Mouse (Mus musculus): ENCODE data around the gene Aplp1. TPM values are rescaled to one million over a fixed set of nuclear protein-coding genes. Genes with fewer than 3 reads are reported as not detected.

Aplp1 gene
- polyA plus RNA-seq (2017; shearing (Covaris generic)): 7.7 TPM

DNA sequence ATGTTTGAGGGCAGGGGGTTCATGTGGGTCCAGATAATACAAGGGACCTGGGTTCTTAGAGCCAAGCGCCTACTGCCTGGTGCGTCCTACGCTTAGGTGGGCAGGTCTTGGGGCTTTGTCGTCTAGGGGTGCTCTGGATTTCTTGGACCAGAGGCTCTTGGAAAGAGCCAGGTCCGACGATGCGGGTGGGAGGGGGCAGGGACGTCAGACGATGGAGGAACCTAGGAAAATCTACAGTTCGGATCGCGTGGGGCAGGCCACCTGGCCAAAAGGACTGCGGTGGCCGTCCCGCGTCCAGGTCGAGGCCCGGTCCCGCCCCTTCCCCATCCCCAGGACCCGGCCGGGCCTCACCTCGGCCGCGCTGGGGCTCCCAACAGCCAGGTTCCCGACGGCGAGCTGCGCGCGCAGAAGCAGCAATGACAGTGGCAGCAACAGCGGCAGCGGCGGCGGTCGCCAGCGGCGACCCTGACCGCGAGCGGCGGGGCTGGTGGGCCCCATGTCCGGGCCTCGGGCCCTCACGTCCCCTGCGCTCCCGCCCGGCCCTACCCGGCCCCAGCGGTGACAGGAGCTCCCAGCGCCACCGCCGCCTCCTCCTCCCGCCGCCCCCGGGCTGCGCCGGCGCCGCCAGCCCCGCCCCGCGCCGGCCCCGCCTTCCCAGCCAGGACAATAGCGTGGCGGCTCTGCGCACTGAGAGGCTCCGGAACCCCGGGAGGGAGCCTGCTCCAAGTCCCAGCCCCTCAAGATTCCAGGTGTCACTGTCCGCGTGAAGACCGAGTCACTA lies at the start of gene Aplp1:
Gene Aplp1 (minus strand): TSS at position 565 of the 781 bp plus-strand sequence.

DNA sequence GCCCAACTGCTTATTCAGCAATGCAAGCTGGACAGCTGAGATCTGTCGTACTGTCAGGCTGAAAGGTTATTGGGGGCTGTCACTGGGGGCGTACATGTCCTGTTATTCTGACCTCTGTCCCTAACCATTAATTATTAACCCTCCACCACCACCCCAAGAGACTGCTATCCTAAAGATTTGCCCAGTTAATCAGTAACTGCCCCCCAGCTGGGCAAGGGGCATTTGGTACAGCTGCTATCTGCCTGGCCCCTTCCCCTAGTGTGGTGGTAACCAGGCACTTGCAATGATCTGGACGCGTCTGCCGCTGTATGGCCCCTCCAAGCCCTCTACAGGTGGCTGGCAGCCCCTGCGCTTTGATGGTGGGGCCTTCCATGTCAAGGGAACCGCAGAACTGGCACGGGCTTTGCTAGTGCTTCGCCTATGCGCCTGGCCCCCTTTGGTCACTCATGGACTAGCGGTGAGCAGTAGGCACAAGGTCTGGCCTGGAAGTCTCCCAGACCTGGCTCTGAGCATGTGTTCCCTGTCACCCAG lies 48.1 kb upstream of the Aplp1 start, which contains the start of gene Prodh2:
Gene Prodh2 (plus strand): TSS at position 222 of the 531 bp plus-strand sequence.

DNA sequence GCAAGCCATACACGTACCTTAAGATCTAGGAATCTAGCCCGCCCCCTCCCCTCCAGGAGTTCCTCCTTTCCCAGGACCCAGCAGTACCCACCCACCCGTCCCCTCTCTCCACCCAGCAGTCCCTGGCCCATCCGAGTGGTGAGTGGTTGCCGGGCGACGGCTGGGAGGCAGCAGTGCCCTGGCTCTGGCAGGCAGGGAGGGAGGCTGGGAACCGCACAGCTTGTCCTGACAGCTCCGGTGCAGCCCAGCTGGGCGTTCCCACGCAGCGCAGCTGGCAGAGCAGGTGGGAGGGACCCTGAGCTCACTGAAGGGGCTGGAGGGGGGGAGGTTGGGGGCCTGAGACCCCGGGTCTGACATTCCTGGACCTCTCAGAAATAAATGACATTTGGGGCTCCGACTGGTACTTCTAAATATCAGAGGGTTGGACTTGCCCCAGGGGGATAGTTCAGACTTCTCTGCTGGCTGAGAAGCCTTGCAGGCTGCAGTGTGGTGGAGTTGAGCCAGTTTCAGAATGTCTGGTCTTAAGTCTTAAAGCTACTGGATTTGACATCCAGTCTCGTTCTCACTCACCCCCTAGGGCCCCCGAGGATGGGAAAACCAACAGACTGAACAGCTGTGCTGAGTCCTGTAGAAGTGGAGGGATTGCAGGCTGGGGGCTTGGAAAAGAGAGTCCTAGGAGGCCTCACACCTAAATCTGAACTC lies 12.4 kb upstream of the Aplp1 start, which contains the start of the genes Kirrel2 and Nphs1:
Gene Kirrel2 (minus strand): TSS at position 62 of the 702 bp plus-strand sequence.
Gene Nphs1 (plus strand): TSS at position 687 of the 702 bp plus-strand sequence.

DNA sequence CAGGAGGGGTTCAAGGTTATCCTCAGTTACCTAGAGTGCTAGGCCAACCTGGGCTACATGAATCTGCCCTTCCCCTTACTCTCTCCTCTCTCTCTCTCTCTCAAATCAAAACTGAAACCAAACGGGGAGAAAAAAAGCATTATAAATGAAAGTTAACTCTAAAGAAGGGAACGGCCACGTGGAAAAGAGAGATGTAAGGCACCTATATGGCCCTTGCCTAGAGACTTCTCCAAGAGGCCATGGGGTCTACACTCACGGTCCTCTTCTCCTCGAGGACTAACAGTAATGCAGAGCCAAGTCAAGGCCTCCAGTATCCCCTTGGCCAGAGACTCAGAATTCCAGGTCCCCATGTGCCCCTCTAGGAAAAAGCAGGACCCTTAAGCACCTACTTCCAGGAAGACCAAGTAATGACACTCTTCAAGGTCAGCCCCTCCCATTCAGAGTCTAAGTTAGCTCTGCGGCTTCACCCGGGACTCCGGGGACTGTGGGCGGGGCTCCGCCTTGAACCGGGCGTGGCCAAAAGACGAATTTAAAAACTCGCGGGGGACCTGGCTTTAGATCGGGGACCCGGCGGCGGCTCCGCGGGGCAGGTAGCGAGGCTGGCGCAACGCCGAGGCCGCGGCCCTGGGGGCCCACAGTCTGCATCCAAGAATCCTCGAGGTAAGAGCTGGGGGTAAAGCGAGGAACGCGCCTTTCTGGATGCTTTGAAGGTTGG lies 24.0 kb downstream of the Aplp1 start, which contains the start of gene Nfkbid:
Gene Nfkbid (plus strand): TSS at position 558 of the 715 bp plus-strand sequence.

DNA sequence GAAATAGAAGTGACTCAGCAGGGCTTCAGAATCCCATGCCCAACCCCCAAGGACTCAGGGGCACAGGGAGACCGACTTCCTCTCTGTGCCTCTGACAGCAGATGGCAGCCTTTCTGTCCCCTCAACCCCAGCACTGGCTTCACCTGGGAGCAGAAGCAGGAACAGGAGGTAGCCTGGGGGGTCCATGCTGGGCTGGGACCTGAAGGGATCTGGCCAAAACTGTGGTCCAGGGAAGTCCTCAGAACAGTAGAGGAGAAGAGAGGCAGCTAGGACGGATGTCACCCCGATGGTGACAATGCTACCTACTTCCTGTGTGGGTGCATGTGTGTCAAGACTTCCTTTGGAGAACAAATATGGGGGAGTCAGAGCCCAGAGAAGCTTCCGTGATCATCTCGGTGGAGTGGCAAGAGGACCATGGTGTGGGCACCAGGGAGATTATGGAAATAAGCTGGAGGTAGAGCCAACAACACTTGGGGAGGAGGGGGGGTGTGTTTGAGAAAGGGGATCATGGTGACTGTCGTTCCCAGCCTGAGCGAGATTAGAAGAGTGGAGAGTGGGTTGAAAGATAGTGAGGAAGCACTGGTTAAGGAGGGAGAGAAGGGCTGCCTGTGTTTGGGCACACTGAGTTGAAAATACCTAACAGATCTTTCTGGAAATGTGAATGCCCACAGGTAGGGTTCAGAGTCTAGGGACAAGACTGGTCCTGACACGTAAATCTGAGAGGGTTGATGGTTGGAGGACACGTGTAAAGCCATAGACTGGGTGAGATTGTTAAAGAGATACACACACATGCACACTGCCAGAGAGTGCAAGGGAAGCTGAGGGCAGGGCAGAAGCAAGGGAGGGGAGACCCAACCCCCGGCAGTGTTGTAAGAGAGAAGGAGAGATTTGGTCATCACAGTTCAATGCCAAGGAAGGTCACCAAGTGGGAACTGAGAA lies 25.5 kb downstream of the Aplp1 start, which contains the start of gene Hcst:
Gene Hcst (minus strand): TSS at position 294 of the 939 bp plus-strand sequence.

DNA sequence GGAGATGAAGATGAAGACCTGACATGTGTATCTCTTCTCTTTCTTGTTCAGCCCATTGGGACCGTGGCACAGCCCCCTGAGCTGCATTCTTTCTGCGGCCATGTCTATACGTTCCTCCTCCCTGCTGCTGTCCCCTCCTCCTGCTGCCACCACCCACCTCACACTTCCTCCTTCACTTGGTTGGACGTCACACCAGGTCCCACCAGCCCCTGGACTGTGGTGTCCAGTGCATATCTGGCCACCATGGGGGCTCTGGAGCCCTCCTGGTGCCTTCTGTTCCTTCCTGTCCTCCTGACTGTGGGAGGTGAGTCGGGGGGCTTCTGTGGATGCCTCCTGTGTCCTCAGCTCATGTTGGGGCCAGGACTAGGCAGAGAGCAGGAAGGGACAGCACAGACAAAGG lies 31.7 kb downstream of the Aplp1 start, which contains the start of gene Tyrobp:
Gene Tyrobp (plus strand): TSS at position 165 of the 400 bp plus-strand sequence.

Other genes starting within 250 kb of the Aplp1 start
- 70.0 TPM for gene Capns1, start 246.7 kb downstream of the Aplp1 start, polyA plus RNA-seq (2017; shearing (Covaris generic))
- 55.8 TPM for gene Polr2i, start 213.6 kb downstream of the Aplp1 start, polyA plus RNA-seq (2017; shearing (Covaris generic))
- gene Tbcb, start 213.3 kb downstream of the Aplp1 start, polyA plus RNA-seq (2017; shearing (Covaris generic)): 123 TPM
- gene Ovol3, start 209.8 kb downstream of the Aplp1 start, polyA plus RNA-seq (2017; shearing (Covaris generic)): not detected
- 0.66 TPM for gene Thap8, start 165.4 kb downstream of the Aplp1 start, polyA plus RNA-seq (2017; shearing (Covaris generic))
- 7.5 TPM for gene Wdr62, start 165.1 kb downstream of the Aplp1 start, polyA plus RNA-seq (2017; shearing (Covaris generic))
- gene Clip3, start 153.8 kb downstream of the Aplp1 start, polyA plus RNA-seq (2017; shearing (Covaris generic)): 9.6 TPM
- 178 TPM for gene Alkbh6, start 136.8 kb downstream of the Aplp1 start, polyA plus RNA-seq (2017; shearing (Covaris generic))
- 18.4 TPM for gene Syne4, start 130.7 kb downstream of the Aplp1 start, polyA plus RNA-seq (2017; shearing (Covaris generic))
- gene E130208F15Rik, start 123.8 kb downstream of the Aplp1 start, polyA plus RNA-seq (2017; shearing (Covaris generic)): not detected
- gene Sdhaf1, start 121.6 kb downstream of the Aplp1 start, polyA plus RNA-seq (2017; shearing (Covaris generic)): 11.3 TPM
- not detected for gene Lrfn3, start 82.8 kb downstream of the Aplp1 start, polyA plus RNA-seq (2017; shearing (Covaris generic))
- 14.5 TPM for gene Tyrobp, start 31.8 kb downstream of the Aplp1 start, polyA plus RNA-seq (2017; shearing (Covaris generic))
- gene Hcst, start 25.7 kb downstream of the Aplp1 start, polyA plus RNA-seq (2017; shearing (Covaris generic)): 407 TPM
- gene Nfkbid, start 23.8 kb downstream of the Aplp1 start, polyA plus RNA-seq (2017; shearing (Covaris generic)): 110 TPM
- gene Kirrel2, start 12.2 kb upstream of the Aplp1 start, polyA plus RNA-seq (2017; shearing (Covaris generic)): not detected
- gene Nphs1, start 12.8 kb upstream of the Aplp1 start, polyA plus RNA-seq (2017; shearing (Covaris generic)): not detected
- gene Prodh2, start 48.1 kb upstream of the Aplp1 start, polyA plus RNA-seq (2017; shearing (Covaris generic)): not detected
- gene Arhgap33, start 89.5 kb upstream of the Aplp1 start, polyA plus RNA-seq (2017; shearing (Covaris generic)): 1.5 TPM
- gene Hspb6, start 106.6 kb upstream of the Aplp1 start, polyA plus RNA-seq (2017; shearing (Covaris generic)): 3.7 TPM
- 10.8 TPM for gene Proser3, start 106.8 kb upstream of the Aplp1 start, polyA plus RNA-seq (2017; shearing (Covaris generic))
- 102 TPM for gene Lin37, start 114.3 kb upstream of the Aplp1 start, polyA plus RNA-seq (2017; shearing (Covaris generic))
- 47.4 TPM for gene U2af1l4, start 117.8 kb upstream of the Aplp1 start, polyA plus RNA-seq (2017; shearing (Covaris generic))
- gene Gm49396, start 117.8 kb upstream of the Aplp1 start, polyA plus RNA-seq (2017; shearing (Covaris generic)): 122 TPM
- 244 TPM for gene Psenen, start 118.1 kb upstream of the Aplp1 start, polyA plus RNA-seq (2017; shearing (Covaris generic))
- gene Igflr1, start 119.9 kb upstream of the Aplp1 start, polyA plus RNA-seq (2017; shearing (Covaris generic)): 235 TPM
- gene Kmt2b, start 143.2 kb upstream of the Aplp1 start, polyA plus RNA-seq (2017; shearing (Covaris generic)): 10.1 TPM
- 19.2 TPM for gene Zbtb32, start 153.4 kb upstream of the Aplp1 start, polyA plus RNA-seq (2017; shearing (Covaris generic))
- gene Upk1a, start 167.3 kb upstream of the Aplp1 start, polyA plus RNA-seq (2017; shearing (Covaris generic)): 0.82 TPM
- 664 TPM for gene Cox6b1, start 180.6 kb upstream of the Aplp1 start, polyA plus RNA-seq (2017; shearing (Covaris generic))
- gene Etv2, start 190.3 kb upstream of the Aplp1 start, polyA plus RNA-seq (2017; shearing (Covaris generic)): not detected
- gene Rbm42, start 204.8 kb upstream of the Aplp1 start, polyA plus RNA-seq (2017; shearing (Covaris generic)): 224 TPM
- gene Haus5, start 219.5 kb upstream of the Aplp1 start, polyA plus RNA-seq (2017; shearing (Covaris generic)): 41.2 TPM
- not detected for gene Pmis2, start 226.1 kb upstream of the Aplp1 start, polyA plus RNA-seq (2017; shearing (Covaris generic))